Mouse (Mus musculus) heart, embryonic 14.5 days (tissue): Measurements from ENCODE around the gene Gnptab. TPM values are rescaled to one million over a fixed set of nuclear protein-coding genes. Genes with fewer than 3 reads are reported as not detected.

Source experiments
- ATAC-seq: fragments of 200-750 bp; cut with Nextera tagmentation; 2 replicates; pipeline ENCODE4 v1.8.0; 2017; ENCODE audit warnings: low read depth, moderate TSS enrichment; ENCODE audit not compliant: insufficient number of reproducible peaks, insufficient read depth, low FRiP score
- H3K27ac ChIP-seq, 2 experiments: fragments of 200-500 bp in 1 of 2; fragments of 300-500 bp in 1 of 2; sonication (generic) in 1 of 2; replicated peaks in 1 of 2; 2 replicates each; pipeline ENCODE4 v1.5.1; 2012 to 2014; ENCODE audit warnings: low read depth in 2 of 2, low read length in 2 of 2, control low read depth in 1 of 2, mild to moderate bottlenecking in 1 of 2, mixed read lengths in 1 of 2; ENCODE audit not compliant: control insufficient read depth in 1 of 2, insufficient read depth in 1 of 2
- H3K27me3 ChIP-seq: fragments of 300-500 bp; sonication (generic); 2 replicates; pipeline ENCODE4 v1.6.1; 2014; ENCODE audit warnings: mild to moderate bottlenecking, low read length, control low read depth; ENCODE audit not compliant: control insufficient read depth, insufficient read depth
- H3K36me3 ChIP-seq: fragments of 300-500 bp; sonication (generic); 2 replicates; pipeline ENCODE4 v1.6.1; 2014; ENCODE audit warnings: mild to moderate bottlenecking, control low read depth, low read length, mixed read lengths; ENCODE audit not compliant: control insufficient read depth, insufficient read depth
- H3K4me1 ChIP-seq, 2 experiments: fragments of 200-500 bp in 1 of 2; fragments of 300-500 bp in 1 of 2; sonication (generic) in 1 of 2; 2 replicates each; pipeline ENCODE4 v1.6.1; 2012 to 2014; ENCODE audit warnings: low read length in 2 of 2, control low read depth in 1 of 2, mixed read lengths in 1 of 2; ENCODE audit not compliant: control insufficient read depth in 2 of 2, insufficient read depth in 2 of 2
- H3K4me2 ChIP-seq: fragments of 300-500 bp; sonication (generic); 2 replicates; pipeline ENCODE4 v1.6.1; 2014; ENCODE audit warnings: mild to moderate bottlenecking, low read length
- H3K4me3 ChIP-seq, 2 experiments: fragments of 200-500 bp in 1 of 2; fragments of 300-500 bp in 1 of 2; sonication (generic) in 1 of 2; 2 replicates each; pipeline ENCODE4 v1.5.1; 2012 to 2014; ENCODE audit warnings: low read length in 2 of 2, mild to moderate bottlenecking in 2 of 2, control low read depth in 1 of 2, low read depth in 1 of 2, moderate library complexity in 1 of 2; ENCODE audit not compliant: control insufficient read depth in 1 of 2, insufficient read depth in 1 of 2
- H3K9ac ChIP-seq: fragments of 300-500 bp; sonication (generic); 2 replicates; pipeline ENCODE4 v1.6.1; 2014; ENCODE audit warnings: mild to moderate bottlenecking, low read length
- H3K9me3 ChIP-seq: fragments of 300-500 bp; sonication (generic); 2 replicates; pipeline ENCODE4 v1.6.1; 2016; ENCODE audit warnings: low read length, control low read depth; ENCODE audit not compliant: control insufficient read depth
- WGBS: fragments of 180-500 bp; shearing (Covaris S2); extraction: QIAGEN DNeasy Blood & Tissue Kit; methylation state at CpG from one replicate; pipeline ENCODE4 v1.1.7; 2014; 5-methylcytosine and 5-hydroxymethylcytosine counted together
- polyA plus RNA-seq: library from polyadenylated mRNA; unstranded; fragments of >200 nt; fragmentation: Nextera tagmentation; extraction: Ambion mirVana; gene quantifications from 2 replicates; pipeline ENCODE4 v1.2.1, GENCODE M21; 2014

Gene Gnptab
- polyA plus RNA-seq, 1 experiment from 2014 or later: 9.4 TPM

- Histone ChIP-seq H3K9ac (no peak overlapping the region), H3K36me3 (peaks cover 24% of the 10 kb centered on the region), H3K4me2 (no peak overlapping the region), H3K4me3 (no peak overlapping the region), H3K9me3 (no peaks in the 10 kb centered on the region), H3K4me1 (peaks cover 6 to 9% of the 10 kb centered on the region in 2 experiments; a peak in 3 of 4 replicates), H3K27me3 (no peaks in the 10 kb centered on the region), H3K27ac (no peak overlapping the region)
- ATAC-seq: no peak
- 84% methylated on average over 11 of the region's 11 CpGs for WGBS
Observed at GRCm38 (mm10) chr10:88420141-88420541, 41.2 kb downstream of the Gnptab start.

- Histone ChIP-seq H3K9me3 (no peaks in the 10 kb centered on the region), H3K9ac (no peak overlapping the region), H3K27me3 (no peaks in the 10 kb centered on the region), H3K4me3 (no peak overlapping the region), H3K4me1 (peaks cover 6 to 9% of the 10 kb centered on the region in 2 experiments; a peak in 3 of 4 replicates), H3K4me2 (no peak overlapping the region), H3K27ac (no peak overlapping the region), H3K36me3 (peaks cover 18% of the 10 kb centered on the region)
- no peak for ATAC-seq
- WGBS: 69% methylated on average over 19 of the region's 19 CpGs
Observed at GRCm38 (mm10) chr10:88420655-88421435, 41.9 kb downstream of the Gnptab start.

GRCm38 (mm10) chr10:88426158-88426816, 47.4 kb downstream of the Gnptab start:
- WGBS: 96% methylated on average over 2 of the region's 2 CpGs
- Histone ChIP-seq H3K4me3 (no peak overlapping the region), H3K4me1 (peaks cover 3% of the 10 kb centered on the region in 2 experiments; a peak in 3 of 4 replicates), H3K27me3 (no peaks in the 10 kb centered on the region), H3K9me3 (no peaks in the 10 kb centered on the region), H3K27ac (no peak overlapping the region), H3K9ac (no peak overlapping the region), H3K36me3 (peaks cover 28% of the 10 kb centered on the region), H3K4me2 (no peak overlapping the region)
- ATAC-seq: no peak

DNA sequence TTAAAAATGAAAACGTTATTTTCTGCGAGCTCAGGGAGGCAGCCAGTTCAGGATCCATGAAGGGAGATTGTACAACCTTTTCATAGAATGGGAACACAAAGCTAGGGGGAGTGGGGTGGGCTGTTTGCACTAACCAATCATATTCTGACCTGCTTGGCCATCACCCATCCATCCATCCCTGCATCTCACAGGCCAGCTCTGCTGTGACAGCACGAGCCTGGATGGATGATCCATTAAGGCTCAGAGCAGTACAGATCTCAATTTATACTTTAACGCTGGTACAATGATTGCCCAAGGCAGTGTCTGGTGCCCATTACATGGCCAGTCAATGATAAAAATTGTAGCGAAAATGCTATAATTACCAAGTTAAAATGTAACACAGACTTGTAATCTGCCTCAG, 48.0 kb downstream of the Gnptab start:
- Histone ChIP-seq H3K9me3 (no peaks in the 10 kb centered on the region), H3K36me3 (peaks cover 34% of the 10 kb centered on the region), H3K4me3 (no peak overlapping the region), H3K27ac (no peak overlapping the region), H3K4me1 (no peaks in the 10 kb centered on the region), H3K9ac (no peak overlapping the region), H3K27me3 (no peaks in the 10 kb centered on the region), H3K4me2 (no peak overlapping the region)
- 57% methylated on average over 5 of the region's 5 CpGs for WGBS
- ATAC-seq: no peak

GRCm38 (mm10) chr10:88427998-88428397, 49.1 kb downstream of the Gnptab start:
- Histone ChIP-seq H3K27ac (no peak overlapping the region), H3K9ac (no peak overlapping the region), H3K4me2 (no peak overlapping the region), H3K9me3 (no peaks in the 10 kb centered on the region), H3K36me3 (peaks cover 35% of the 10 kb centered on the region), H3K4me3 (no peak overlapping the region), H3K4me1 (no peaks in the 10 kb centered on the region), H3K27me3 (no peaks in the 10 kb centered on the region)
- no peak for ATAC-seq
- 91% methylated on average over 6 of the region's 6 CpGs for WGBS

- H3K4me2 ChIP-seq: no peak overlapping the region
- 85% methylated on average over 6 of the region's 6 CpGs for WGBS
- H3K36me3 ChIP-seq: peaks cover 39% of the 10 kb centered on the region
Observed at GRCm38 (mm10) chr10:88441224-88441623, 62.3 kb downstream of the Gnptab start.

GRCm38 (mm10) chr10:88451221-88451620, 72.3 kb downstream of the Gnptab start:
- no peak for ATAC-seq
- no peak overlapping the region for H3K4me3 ChIP-seq
- no peaks in the 10 kb centered on the region for H3K9me3 ChIP-seq
- no peaks in the 10 kb centered on the region for H3K4me1 ChIP-seq
- H3K36me3 ChIP-seq: peaks cover 5% of the 10 kb centered on the region; the same call in 1 of the 2 replicates
- no peak overlapping the region for H3K4me2 ChIP-seq
- H3K27ac ChIP-seq: no peak overlapping the region
- H3K9ac ChIP-seq: no peak overlapping the region
- H3K27me3 ChIP-seq: no peaks in the 10 kb centered on the region
- 71% methylated on average over 2 of the region's 2 CpGs for WGBS

More at GRCm38 (mm10) chr10:88441224-88441623, 62.3 kb downstream of the Gnptab start:
- H3K9ac ChIP-seq: no peak overlapping the region
- H3K27ac ChIP-seq: no peak overlapping the region
- no peak overlapping the region for H3K4me3 ChIP-seq
- H3K9me3 ChIP-seq: no peaks in the 10 kb centered on the region
- no peaks in the 10 kb centered on the region; a peak in 1 of 4 replicates for H3K4me1 ChIP-seq
- ATAC-seq: no peak
- no peaks in the 10 kb centered on the region for H3K27me3 ChIP-seq
